Mouse (Mus musculus): ENCODE data around the gene Ung. TPM values are rescaled to one million over a fixed set of nuclear protein-coding genes. Genes with fewer than 3 reads are reported as not detected.
A peak's percentile ranks its signal among the peaks of the same experiment; 100 is the strongest.

The Ung gene
- 1 to 10 TPM; 2.0 to 3.6 TPM for total RNA-seq (2021)

- DNase-seq = no peak
Measured at GRCm38 (mm10) chr5:114130211-114130605, at the start of gene Ung. TSS of gene Ung (plus strand) at chr5:114130386.

- no peak for DNase-seq
Measured at GRCm38 (mm10) chr5:114085501-114085900, 44.7 kb upstream of the Ung start.

DNA sequence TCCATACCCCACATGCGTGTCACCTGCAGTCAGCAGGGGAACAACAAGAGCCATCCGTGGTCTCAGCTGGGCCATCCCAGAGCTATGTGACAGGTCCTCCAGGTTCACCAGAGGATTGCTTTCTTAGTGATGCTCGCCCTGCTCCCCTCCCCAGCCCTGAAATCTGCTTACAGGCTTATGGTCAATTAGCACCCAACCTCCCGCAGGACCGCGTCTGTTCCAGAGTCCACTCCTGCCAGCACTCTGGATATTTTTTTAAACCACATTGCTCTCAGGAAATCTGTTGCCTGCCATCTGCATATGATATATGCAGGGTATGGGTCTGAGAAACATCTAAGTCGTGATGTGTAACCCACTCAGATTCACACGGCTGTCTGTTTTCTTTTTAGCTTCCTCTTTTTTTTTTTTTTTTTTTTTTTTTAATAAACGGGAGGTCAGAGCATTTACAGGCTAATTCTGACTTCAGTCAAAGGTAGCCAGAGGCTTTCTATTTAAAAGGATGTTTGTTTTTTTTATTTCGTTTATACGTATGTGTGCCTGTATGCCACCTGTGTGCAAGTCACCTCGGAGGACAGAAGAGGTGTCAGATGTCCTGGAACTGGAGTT, 42.2 kb upstream of the Ung start:
- no peak for DNase-seq

- DNase-seq = no peak
Measured at GRCm38 (mm10) chr5:114090421-114091013, 39.7 kb upstream of the Ung start.

DNA sequence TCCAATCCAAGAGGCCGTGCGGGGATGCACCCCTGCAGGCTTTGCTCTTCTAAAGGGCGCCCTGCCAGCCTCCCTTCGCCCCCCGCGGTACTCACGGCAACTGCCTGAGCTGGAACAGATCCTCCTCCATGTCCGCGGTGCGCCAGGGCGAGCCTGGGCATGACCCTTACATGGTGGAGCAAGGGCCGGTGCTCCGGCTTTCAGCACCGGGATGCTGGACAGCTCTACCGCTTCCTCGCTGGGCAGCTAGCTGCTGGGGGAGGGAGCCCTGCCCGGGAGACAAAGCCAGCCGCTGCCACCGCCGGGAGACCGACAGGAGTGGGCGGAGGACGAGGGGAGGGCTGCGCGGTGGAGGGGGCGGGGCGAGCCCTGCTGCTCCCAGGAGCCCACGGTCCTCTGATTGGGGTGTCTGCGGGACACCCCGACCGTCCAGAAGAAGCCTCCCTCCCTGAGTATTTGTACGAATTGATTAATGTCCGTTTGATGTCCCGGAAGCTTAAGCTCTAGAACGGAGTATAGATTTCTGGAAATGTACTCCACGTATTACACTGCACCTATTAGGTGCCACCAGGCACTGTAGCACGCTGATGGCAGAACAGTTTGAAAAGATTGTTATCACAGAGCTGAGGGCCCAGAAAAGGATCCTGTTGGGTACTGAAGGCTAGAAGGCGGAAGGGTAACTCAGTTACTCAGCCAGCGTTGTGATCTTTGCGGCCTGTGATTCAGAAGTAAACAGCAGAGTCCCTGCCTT, 39.0 kb upstream of the Ung start, which contains the start of gene Svop:
Gene Svop (minus strand): TSS at position 514 of the 751 bp plus-strand sequence.
- DNase-seq = peak; percentile 81

- peak; percentile 95 to 97 for DNase-seq
Measured at GRCm38 (mm10) chr5:114099709-114100389, 30.3 kb upstream of the Ung start.

GRCm38 (mm10) chr5:114100390-114101099, 29.6 kb upstream of the Ung start:
- DNase-seq = no peak

DNA sequence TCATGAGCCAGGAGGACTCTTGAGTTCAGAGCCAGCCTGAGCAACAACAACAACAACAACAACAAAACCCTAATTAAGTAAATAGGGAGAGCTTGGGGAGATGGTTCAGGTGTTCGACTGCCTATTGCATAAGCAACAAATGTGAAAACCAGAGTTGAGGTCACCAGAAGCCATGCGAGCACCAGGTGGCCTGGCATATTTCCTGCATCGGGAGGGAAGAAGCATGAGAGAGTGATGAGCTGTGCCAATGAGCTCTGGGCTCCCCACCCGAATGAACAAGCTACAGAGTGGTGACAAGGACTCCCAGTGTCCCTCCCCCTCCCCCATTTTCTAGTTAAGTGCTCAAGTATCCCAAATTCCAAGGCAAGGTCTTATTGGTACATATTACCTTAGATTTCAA, 28.3 kb upstream of the Ung start:
- no peak for DNase-seq

DNA sequence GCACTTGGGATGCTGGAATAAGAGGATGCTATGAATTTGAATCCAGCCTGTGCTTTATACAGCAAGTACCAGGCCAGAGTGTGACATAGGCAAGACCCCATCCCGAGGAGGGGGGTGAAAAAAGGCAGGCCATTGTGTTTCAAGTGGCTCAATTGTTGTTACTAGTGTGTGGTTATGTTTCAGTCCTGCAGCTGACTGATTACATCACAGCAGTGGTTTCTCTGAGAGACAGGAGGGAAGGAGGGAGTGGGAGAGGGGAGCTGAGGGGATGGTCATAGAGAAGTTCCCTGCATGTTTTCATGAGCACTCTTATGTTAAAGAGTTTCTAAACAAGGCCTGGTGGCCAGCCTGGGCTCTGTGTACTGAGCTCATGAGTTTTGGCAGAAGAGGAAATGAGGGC, 27.4 kb upstream of the Ung start:
- peak in 1 of 2 experiments; percentile 34 for DNase-seq

DNA sequence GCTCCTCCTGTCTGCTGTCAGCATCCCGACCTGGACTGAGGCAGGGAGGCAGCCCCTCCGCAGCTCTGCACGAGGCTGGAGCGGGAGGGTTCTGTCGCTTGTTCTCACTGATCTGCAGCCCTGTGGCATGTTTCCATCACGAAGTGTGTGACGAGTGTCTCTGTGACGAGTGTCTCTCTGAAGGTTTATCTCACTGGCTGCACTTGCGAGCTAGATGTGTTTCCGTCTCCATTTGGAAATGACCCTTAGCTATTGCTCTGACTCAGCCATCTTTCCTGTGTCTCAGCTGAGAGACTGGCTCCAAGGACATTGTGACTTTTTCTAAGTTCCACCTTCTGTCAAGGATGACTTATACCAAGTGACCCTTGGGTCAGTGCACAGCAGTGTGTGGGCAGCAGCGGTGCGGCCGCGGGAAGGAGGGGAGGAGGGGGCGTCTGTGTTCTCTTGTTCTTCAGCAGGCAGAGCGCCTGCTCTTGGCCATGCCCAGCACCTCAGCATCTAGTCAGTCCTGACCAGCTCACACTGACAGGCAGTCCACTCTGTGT, 23.7 kb upstream of the Ung start:
- no peak for DNase-seq

DNA sequence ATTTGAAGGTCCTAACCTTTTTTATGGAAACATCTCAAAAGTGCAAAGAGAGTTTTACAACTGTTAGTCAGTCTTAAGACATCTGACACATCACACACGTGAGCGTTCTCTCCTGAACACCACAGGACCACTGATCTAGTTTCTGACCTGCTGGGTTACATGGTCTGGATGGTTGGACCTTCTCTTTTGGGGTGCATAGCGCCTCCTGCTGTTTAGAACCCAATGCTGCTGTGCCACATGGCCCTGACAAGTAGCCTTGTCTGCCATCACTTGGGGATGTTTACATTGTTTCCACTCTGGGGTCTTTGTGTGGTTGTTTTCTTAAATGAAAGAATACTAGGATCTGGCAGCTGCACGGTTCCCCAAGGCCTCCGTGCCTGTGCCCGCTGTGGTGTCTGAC, 16.9 kb upstream of the Ung start:
- DNase-seq = no peak

GRCm38 (mm10) chr5:114115030-114115429, 15.2 kb upstream of the Ung start:
- DNase-seq = no peak

DNA sequence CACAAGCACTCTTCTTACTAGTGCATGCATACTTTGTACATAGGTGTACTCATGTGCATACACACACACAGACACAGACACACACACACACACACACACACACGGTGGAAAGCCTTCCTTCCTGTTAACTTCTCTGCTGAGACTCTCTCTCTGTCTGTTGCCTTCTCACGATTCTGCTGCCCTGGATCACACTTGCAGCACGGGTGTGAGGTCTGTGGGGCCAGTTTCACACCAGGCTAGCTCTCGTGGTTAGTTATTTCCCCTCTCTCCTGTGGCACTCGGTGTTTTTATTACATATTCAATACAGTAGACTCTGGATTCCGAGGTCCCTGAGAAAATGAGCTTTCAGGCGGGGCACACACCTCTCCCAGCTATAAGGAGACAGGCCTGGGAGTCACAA, 13.6 kb upstream of the Ung start:
- no peak for DNase-seq

DNA sequence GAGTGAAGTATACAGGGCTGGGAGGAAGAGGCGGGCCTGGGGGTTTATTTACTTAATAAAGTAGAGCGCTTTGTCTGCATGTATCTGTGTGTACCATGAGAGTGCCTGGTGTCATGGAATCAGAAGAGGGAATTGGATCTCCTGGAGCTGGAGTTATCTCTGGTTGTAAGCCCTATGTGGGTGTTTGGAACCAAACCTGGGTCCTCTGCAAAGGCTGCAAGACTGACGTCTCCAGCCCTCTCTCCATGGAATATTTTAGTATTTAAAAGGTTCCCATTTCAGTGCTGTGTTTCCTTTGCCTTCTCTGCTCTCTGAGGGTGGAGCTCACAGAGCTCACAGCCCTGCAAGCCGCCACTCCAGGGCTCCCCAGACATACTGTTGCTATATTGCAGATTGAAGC, 10.4 kb upstream of the Ung start:
- no peak for DNase-seq

- DNase-seq = no peak
Measured at GRCm38 (mm10) chr5:114126008-114126407, 4.2 kb upstream of the Ung start.

DNA sequence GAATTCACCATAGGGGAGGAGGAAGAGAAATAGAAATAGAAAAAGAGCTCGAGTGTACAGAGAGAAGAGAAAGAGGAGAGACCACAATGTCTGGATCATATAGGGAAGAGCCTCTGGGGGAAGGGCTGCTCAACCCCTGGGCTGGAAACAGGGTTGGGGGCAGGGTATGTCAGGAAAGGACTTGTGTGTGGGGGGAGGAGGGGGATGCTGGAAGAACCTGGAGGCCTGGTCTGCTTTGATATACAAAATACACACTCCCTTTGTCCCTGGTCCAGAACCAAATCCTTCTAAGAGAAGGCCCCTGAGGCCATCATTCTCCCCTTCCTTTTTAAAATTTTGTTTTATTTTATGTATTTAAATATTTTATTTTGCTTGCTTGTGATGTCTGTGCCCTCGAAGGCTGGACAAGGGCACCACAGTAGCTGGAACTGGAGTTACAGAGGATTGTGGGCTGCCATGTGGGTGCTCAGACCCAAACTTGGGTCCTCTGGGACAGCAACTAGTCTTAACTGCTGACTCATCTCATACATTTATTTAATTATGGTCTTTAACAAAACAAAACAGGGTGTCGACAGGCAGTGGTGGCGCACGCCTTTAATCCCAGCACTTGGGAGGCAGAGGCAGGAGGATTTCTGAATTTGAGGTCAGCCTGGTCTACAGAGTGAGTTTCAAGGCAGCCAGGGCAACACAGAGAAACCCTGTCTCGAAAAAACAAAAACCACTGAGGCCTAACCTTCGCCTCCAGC, 3.5 kb upstream of the Ung start:
- no peak for DNase-seq

DNA sequence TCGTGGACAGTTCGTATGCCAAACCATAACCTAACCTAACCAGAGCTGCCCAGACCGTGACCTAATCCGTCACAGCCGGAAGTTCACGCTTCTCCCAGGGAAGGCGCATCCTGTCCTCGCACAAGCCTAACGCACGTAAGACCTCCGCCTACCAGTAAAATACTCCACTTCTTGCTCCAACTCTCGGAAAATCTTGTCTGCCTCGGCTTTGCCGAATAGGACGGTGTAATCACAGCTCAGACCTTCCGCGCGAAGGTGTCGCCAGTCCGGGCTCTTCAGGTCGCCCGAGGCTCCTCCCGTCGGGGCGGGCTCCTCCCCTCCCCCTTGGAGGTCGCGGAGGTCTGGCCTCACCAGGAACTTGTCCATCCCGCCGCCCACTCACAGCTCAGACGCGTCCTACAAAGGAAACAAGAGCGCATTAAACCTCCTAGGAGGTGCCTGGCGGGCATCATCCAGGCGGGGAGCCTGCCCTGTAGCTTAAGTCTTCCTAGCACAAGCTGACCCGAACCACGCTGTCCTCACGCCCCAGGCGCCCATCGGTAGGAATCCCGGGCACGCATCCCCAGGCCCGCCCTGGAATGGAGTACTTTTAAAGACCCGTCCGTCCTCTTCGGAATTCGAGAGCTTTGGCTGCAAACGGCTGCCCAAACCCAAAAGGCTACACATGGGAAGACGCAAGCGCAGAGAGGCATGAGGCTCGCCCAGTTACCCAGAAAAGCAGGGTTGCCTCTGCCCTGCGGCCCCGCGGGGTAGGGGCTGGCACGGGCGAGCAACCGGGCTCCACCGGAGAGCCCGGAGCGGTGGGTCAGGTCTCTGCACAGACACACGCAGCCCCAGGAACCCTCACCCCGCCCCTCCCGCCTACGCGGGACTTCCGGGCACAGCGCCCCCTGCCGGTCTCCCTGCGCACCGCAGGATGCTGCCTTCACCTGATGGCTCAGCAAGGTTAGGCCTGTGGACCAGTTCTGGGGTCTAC, 2.5 kb upstream of the Ung start, which contains the start of gene Alkbh2:
Gene Alkbh2 (minus strand): TSS at position 845 of the 976 bp plus-strand sequence.
- DNase-seq = peak; percentile 80 to 81

GRCm38 (mm10) chr5:114129550-114130210, 506 bp upstream of the Ung start:
- no peak for DNase-seq

GRCm38 (mm10) chr5:114130698-114131520, 723 bp downstream of the Ung start:
- DNase-seq = peak; percentile 92 to 94

Measured in layer of hippocampus, postnatal 36 days (tissue).